Mouse (Mus musculus): ENCODE results near the gene Plxna2. TPM values are rescaled to one million over a fixed set of nuclear protein-coding genes. Genes with fewer than 3 reads are reported as not detected.

Plxna2 gene
- polyA plus RNA-seq, 1 experiment from 2014 or later, result 6.3 TPM

DNA sequence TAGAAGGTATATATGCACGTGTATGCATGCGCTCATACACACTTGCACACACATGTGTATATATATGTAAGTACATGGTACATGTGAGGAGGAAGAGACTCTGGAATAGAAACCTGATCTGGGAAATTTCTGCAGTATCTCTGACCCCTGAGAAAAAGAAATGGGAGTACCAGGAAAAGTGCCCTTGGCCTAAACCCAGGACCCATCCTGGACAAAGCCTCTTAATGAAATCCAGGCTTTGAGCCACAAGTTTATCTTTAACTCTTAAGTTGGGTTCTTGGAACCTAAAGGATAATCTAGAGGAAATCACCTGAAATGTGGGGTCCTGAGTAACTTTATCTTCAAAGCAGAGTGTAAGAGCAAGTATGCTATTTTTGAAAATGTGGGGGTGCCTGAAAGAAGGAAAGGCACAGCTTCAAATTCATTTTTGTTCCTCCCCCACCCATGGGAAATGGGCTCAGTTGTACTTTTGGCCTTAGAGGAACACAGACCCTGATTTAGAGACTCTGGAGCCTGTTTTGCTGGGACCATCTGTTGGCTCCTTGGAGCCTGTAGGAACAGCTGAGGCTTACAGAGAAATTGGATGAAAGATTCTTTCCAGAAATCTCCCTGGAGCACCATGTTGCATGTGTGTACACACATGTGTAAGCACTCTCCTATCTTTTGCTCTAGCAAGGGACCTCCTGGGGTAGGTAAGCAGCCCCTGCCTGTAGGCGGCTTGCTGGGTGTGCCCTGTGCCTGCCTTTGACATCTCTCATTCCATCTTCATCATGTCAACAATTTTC, 57.3 kb downstream of the Plxna2 start:
- Histone ChIP-seq H3K9me3 (replicated peaks) (no peaks in the 10 kb centered on the region), H3K36me3 (no peaks in the 10 kb centered on the region), H3K4me2 (no peak overlapping the region), H3K4me1 (peaks cover 39% of the 10 kb centered on the region), H3K9ac (no peak overlapping the region), H3K27me3 (no peaks in the 10 kb centered on the region), H3K4me3 (replicated peaks) (no peak overlapping the region), H3K27ac (peak overlapping the region; percentile 71)
- 85% methylated on average over 3 of the region's 3 CpGs for WGBS
- ATAC-seq (replicated peaks; ENCODE audit: low FRiP score), result no peak

DNA sequence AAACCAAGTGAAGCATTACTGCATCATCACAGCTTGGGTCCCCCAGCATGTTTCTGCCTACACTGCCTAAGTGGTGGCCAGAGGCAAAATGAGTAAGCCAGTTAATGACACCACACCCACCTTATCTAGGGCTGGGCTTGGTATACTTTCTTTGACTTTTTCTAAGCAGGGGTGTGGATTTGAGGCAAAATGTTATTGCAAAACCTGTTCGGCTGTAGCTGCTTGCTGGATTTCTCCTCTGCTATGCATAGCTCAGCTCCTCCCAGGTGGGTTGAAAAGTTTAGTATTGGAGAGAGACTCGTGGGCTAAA, 57.8 kb downstream of the Plxna2 start:
- no peaks in the 10 kb centered on the region for H3K9me3 ChIP-seq (replicated peaks)
- 0 out of 2 replicates have a peak, but pooled peaks have one; percentile 31 for ATAC-seq (replicated peaks; ENCODE audit: low FRiP score)
- no peak overlapping the region for H3K9ac ChIP-seq
- H3K4me3 ChIP-seq (replicated peaks), result no peak overlapping the region
- H3K27me3 ChIP-seq, result no peaks in the 10 kb centered on the region
- no peaks in the 10 kb centered on the region for H3K36me3 ChIP-seq
- no peak overlapping the region for H3K4me2 ChIP-seq
- H3K27ac ChIP-seq, result peak overlapping the region; percentile 71
- H3K4me1 ChIP-seq, result peaks cover 44% of the 10 kb centered on the region
- 67% methylated on average over 2 of the region's 2 CpGs for WGBS

DNA sequence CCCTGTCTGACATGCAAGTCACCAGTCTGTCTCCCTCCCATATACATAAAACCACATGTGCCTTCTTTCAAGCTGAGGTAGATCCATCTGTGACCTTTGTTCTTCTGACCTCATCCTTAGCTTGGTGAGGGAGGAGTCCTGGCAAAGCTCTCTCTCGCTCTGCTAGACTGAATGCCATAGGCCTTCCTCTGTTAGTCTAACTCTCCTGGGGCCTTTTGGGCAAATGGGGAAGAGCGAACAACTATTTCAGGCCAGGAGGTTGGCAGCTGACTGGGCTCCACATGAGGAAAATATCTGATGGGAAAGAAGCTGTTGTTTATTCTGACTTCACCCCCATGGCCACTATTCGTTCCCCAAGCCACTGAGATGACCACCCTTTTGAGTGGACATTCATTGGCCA, 59.9 kb downstream of the Plxna2 start:
- Histone ChIP-seq H3K9ac (no peak overlapping the region), H3K27ac (0 out of 2 replicates have a peak overlapping the region, but pooled peaks have one; percentile 2), H3K36me3 (no peaks in the 10 kb centered on the region), H3K4me3 (replicated peaks) (no peak overlapping the region), H3K9me3 (replicated peaks) (no peaks in the 10 kb centered on the region), H3K4me1 (peaks cover 55% of the 10 kb centered on the region), H3K27me3 (peaks cover 8% of the 10 kb centered on the region; the same call in 1 of the 2 replicates), H3K4me2 (no peak overlapping the region)
- WGBS, result 73% methylated on average over 3 of the region's 3 CpGs
- ATAC-seq (replicated peaks; ENCODE audit: low FRiP score), result no peak

DNA sequence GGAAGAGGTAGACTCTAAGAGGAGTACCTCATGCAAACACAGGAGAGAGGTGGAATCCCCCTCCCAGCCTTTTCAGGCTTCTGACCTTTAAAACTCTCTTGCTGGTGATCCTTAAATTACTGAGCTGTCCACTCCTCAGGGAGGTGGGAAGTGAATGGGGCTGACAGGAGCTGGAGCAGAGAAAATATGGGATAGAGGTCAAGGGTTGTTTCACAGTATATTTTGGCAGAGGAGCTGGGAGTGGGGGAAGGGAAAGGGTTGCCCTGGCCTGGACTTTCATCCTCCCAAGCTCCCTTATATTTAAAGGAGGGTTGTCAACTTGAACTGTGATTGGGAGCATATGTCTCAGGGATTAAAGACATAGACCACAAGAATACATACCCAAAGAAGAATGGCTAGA, 61.1 kb downstream of the Plxna2 start:
- Histone ChIP-seq H3K36me3 (no peaks in the 10 kb centered on the region), H3K27ac (peak overlapping the region; percentile 37; the same call in 1 of the 2 replicates), H3K4me1 (peaks cover 55% of the 10 kb centered on the region), H3K4me2 (no peak overlapping the region), H3K27me3 (peaks cover 8% of the 10 kb centered on the region; the same call in 1 of the 2 replicates), H3K9ac (no peak overlapping the region), H3K4me3 (replicated peaks) (no peak overlapping the region), H3K9me3 (replicated peaks) (no peaks in the 10 kb centered on the region)
- ATAC-seq (replicated peaks; ENCODE audit: low FRiP score), result peak; percentile 82

GRCm38 (mm10) chr1:194680136-194680535, 62.1 kb downstream of the Plxna2 start:
- Histone ChIP-seq H3K4me2 (no peak overlapping the region), H3K27me3 (peaks cover 8% of the 10 kb centered on the region; the same call in 1 of the 2 replicates), H3K27ac (no peak overlapping the region), H3K4me3 (replicated peaks) (no peak overlapping the region), H3K4me1 (peaks cover 54% of the 10 kb centered on the region), H3K36me3 (no peaks in the 10 kb centered on the region), H3K9me3 (replicated peaks) (no peaks in the 10 kb centered on the region), H3K9ac (no peak overlapping the region)
- WGBS, result 13% methylated on average over 2 of the region's 2 CpGs
- ATAC-seq (replicated peaks; ENCODE audit: low FRiP score), result peak; percentile 21; the same call in 1 of the 2 replicates

DNA sequence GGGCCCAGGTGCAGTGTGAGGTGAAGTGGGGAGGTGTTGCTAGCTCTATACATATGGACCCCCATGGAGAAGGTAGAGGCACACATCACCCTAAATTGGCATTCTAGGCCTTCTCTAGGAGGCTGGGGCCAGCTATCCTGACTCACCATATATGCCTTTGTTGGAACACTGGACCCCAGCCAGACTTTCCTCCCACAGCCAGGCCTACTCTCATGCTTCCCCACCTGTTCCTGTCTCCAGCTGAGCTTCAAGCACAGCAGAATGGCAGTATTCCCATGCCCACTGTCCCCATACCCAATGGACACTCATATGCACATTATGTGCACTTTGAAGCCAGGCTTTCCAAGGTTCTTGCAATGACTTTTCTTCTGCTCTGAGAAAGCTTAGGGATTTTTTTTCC, 64.0 kb downstream of the Plxna2 start:
- no peaks in the 10 kb centered on the region for H3K9me3 ChIP-seq (replicated peaks)
- H3K27me3 ChIP-seq, result peaks cover 8% of the 10 kb centered on the region; the same call in 1 of the 2 replicates
- no peak for ATAC-seq (replicated peaks; ENCODE audit: low FRiP score)

DNA sequence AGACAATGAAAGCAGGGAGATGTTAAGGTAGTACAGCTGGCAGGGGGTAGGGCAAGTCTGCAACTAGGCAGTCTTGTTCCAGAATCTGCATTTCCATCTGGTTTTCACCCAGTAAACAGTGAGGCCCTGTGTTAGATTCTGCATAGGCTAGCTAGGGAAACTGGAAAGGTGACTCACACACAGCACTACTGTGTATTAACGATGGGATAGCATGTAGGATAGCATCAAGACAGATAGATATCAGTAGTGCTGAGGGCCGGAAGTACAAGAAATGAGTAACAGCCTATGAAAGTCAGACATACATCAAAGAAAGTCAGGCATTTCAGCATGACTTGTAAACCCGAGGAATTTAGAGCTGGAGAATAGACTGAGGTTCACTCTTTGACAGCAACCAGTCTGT, 65.1 kb downstream of the Plxna2 start:
- ATAC-seq (replicated peaks; ENCODE audit: low FRiP score), result 0 out of 2 replicates have a peak, but pooled peaks have one; percentile 37
- Histone ChIP-seq H3K9ac (no peak overlapping the region), H3K27me3 (peaks cover 8% of the 10 kb centered on the region; the same call in 1 of the 2 replicates), H3K36me3 (no peaks in the 10 kb centered on the region), H3K4me2 (no peak overlapping the region), H3K4me3 (replicated peaks) (no peak overlapping the region), H3K9me3 (replicated peaks) (no peaks in the 10 kb centered on the region), H3K27ac (no peak overlapping the region), H3K4me1 (peaks cover 34% of the 10 kb centered on the region)
- WGBS, result 53% methylated on average over 3 of the region's 3 CpGs

More for the DNA sequence above, 64.0 kb downstream of the Plxna2 start:
- peaks cover 44% of the 10 kb centered on the region for H3K4me1 ChIP-seq
- no peak overlapping the region for H3K4me3 ChIP-seq (replicated peaks)
- no peak overlapping the region for H3K4me2 ChIP-seq
- no peak overlapping the region for H3K27ac ChIP-seq
- H3K36me3 ChIP-seq, result no peaks in the 10 kb centered on the region
- H3K9ac ChIP-seq, result no peak overlapping the region

- WGBS, result 59% methylated on average over 2 of the region's 2 CpGs
- H3K9me3 ChIP-seq (replicated peaks), result no peaks in the 10 kb centered on the region
- no peak overlapping the region for H3K9ac ChIP-seq
- peaks cover 8% of the 10 kb centered on the region; the same call in 1 of the 2 replicates for H3K27me3 ChIP-seq
- H3K27ac ChIP-seq, result no peak overlapping the region
- H3K36me3 ChIP-seq, result no peaks in the 10 kb centered on the region
- H3K4me1 ChIP-seq, result peaks cover 13% of the 10 kb centered on the region
- H3K4me3 ChIP-seq (replicated peaks), result no peak overlapping the region
- H3K4me2 ChIP-seq, result no peak overlapping the region
- ATAC-seq (replicated peaks; ENCODE audit: low FRiP score), result no peak
Measured at GRCm38 (mm10) chr1:194685896-194686295, 67.9 kb downstream of the Plxna2 start.

- Histone ChIP-seq H3K9ac (no peak overlapping the region), H3K27ac (no peak overlapping the region), H3K4me3 (replicated peaks) (no peak overlapping the region), H3K9me3 (replicated peaks) (no peaks in the 10 kb centered on the region; the same call in 1 of the 2 replicates), H3K36me3 (no peaks in the 10 kb centered on the region), H3K4me2 (no peak overlapping the region), H3K27me3 (no peaks in the 10 kb centered on the region), H3K4me1 (0 out of 2 replicates have a peak, but pooled peaks cover 2% of the 10 kb centered on the region)
- WGBS, result 43% methylated on average over 1 of the region's 1 CpGs
- no peak for ATAC-seq (replicated peaks; ENCODE audit: low FRiP score)
Measured at GRCm38 (mm10) chr1:194687746-194688145, 69.7 kb downstream of the Plxna2 start.

- H3K4me2 ChIP-seq, result no peak overlapping the region
- WGBS, result 65% methylated on average over 2 of the region's 2 CpGs
- no peak for ATAC-seq (replicated peaks; ENCODE audit: low FRiP score)
- no peak overlapping the region for H3K4me3 ChIP-seq (replicated peaks)
- no peaks in the 10 kb centered on the region for H3K27me3 ChIP-seq
- H3K9ac ChIP-seq, result no peak overlapping the region
- H3K4me1 ChIP-seq, result 0 out of 2 replicates have a peak, but pooled peaks cover 2% of the 10 kb centered on the region
- no peaks in the 10 kb centered on the region; the same call in 1 of the 2 replicates for H3K9me3 ChIP-seq (replicated peaks)
- H3K36me3 ChIP-seq, result no peaks in the 10 kb centered on the region
- H3K27ac ChIP-seq, result no peak overlapping the region
Measured at GRCm38 (mm10) chr1:194688161-194688560, 70.1 kb downstream of the Plxna2 start.

GRCm38 (mm10) chr1:194693063-194693462, 75.0 kb downstream of the Plxna2 start:
- Histone ChIP-seq H3K4me2 (no peak overlapping the region), H3K9me3 (replicated peaks) (no peaks in the 10 kb centered on the region; the same call in 1 of the 2 replicates), H3K36me3 (no peaks in the 10 kb centered on the region), H3K9ac (no peak overlapping the region), H3K4me1 (peaks cover 11% of the 10 kb centered on the region), H3K4me3 (replicated peaks) (no peak overlapping the region), H3K27me3 (no peaks in the 10 kb centered on the region), H3K27ac (no peak overlapping the region)
- no peak for ATAC-seq (replicated peaks; ENCODE audit: low FRiP score)

DNA sequence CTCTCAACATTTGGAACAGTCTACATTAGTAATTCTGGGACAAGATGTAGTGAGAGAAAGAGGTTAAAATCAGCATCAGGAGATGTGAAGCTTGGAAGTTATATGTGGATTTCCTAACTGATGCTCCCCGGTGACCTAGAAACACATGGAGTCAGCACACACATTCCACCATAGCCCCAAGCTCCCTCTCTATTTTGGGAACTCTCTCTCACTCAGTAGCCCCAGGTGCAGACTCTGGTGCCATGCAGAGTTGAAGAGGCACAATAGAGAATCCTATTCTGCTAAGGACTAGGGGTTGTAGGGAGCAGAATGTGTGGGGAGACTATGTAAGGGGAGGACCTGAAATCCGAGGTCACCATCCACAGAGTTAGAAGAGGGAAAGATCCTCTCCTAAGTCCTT, 75.5 kb downstream of the Plxna2 start:
- no peak overlapping the region for H3K27ac ChIP-seq
- 82% methylated on average over 2 of the region's 2 CpGs for WGBS
- no peaks in the 10 kb centered on the region; the same call in 1 of the 2 replicates for H3K9me3 ChIP-seq (replicated peaks)

More for the DNA sequence above, 75.5 kb downstream of the Plxna2 start:
- ATAC-seq (replicated peaks; ENCODE audit: low FRiP score), result no peak
- Histone ChIP-seq H3K9ac (no peak overlapping the region), H3K4me1 (peaks cover 11% of the 10 kb centered on the region), H3K4me3 (replicated peaks) (no peak overlapping the region), H3K36me3 (no peaks in the 10 kb centered on the region), H3K4me2 (no peak overlapping the region), H3K27me3 (no peaks in the 10 kb centered on the region)
